Mouse (Mus musculus): Measurements from ENCODE around the gene Epha3.

DNA sequence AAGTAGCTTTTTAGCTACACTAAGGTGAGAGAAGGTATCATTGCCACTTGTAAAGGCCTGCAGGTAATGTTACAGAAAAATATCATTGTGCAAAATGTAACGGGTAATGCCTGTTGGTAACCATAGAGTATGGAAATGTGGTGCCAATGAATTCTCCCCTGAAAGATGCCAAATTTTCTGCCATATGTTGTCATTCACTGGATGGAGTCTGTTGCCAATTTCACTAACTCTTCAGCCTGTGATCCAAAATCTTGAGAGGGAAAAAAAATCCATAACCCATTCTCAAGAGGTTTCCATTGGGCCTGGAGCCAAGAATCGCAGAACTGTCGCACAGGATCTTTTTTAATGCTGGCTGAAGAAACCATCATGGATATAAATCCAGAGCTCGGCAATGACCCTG is 269.3 kb downstream of the Epha3 start:
- TF ChIP-seq MAFK (IDR thresholded peaks at IDR 0.05; ENCODE audit: insufficient read depth, low read depth, low read length): no peak
- TF ChIP-seq HCFC1 (IDR thresholded peaks at IDR 0.05; ENCODE audit: borderline replicate concordance, insufficient read depth, low read length): no peak
- no peak for TF ChIP-seq CHD2 (IDR thresholded peaks at IDR 0.05; ENCODE audit: low read depth, low read length)
- no peak for TF ChIP-seq ZC3H11A (IDR thresholded peaks at IDR 0.05; ENCODE audit: borderline replicate concordance, low read depth, low read length)

Measured in ES-E14 (cell line).